Mouse (Mus musculus): ENCODE measurements around the gene Bms1. TPM values are rescaled to one million over a fixed set of nuclear protein-coding genes. Genes with fewer than 3 reads are reported as not detected.
A peak's percentile ranks its signal among the peaks of the same experiment; 100 is the strongest.

Bms1 gene
- polyA plus RNA-seq (2011; ENCODE audit: insufficient read depth, insufficient read length, low replicate concordance, missing spikeins): 26.5 and 29.3 TPM in 2 replicates

DNA sequence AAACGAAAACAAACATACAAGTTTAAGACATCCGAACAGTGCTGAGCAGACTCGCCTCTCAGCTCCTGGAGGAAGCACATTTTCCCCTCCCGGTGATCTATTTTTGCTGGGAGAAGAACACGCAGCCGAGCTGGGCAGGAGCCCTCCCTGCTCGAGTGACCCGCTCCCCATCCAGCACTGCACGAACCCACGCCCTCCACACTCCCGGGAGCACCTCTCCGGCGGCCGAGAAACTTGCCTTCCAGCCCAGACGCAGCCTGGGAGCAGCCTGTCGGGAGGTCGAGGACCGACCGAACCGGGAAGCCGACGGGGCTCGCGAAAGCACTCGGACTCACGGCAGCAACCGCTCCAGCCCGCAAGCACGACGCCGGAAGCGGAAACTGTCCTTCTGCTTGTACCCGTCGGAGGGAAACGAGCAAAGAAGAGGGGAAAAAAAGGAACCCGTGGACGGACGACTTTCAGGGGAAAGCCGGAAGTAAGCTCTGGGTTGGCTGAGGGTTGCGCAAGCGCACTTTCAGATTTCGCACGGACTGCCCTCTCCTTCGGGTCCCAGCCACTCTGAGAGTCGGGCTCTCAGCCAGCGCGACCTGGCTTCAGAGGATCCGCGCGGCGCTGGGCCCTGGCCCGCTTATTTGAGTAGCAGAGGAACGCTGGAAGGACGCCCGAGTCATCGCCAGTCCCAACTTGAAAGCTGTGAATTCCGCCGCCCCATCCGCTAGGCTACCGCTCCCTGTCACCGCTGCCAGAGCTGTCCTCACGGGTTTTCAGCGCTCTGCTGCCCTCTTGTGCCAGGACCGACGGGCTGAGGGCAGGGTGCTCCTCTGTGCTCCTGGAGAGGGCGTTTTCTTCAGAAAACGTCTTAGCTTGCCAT is at the start of gene Bms1:
Gene Bms1 (minus strand): TSS at position 425 of the 871 bp plus-strand sequence.
- peak; percentile 77 for TF ChIP-seq POLR2A (IDR thresholded peaks at IDR 0.05; ENCODE audit: borderline replicate concordance, control insufficient read depth, low read depth, low read length)
- TF ChIP-seq CTCF (IDR thresholded peaks at IDR 0.05; ENCODE audit: control insufficient read depth, insufficient read depth, low read length): peak; percentile 93
- Histone ChIP-seq H3K27ac (ENCODE audit: control insufficient read depth, insufficient read depth, low read depth, low read length, poor library complexity) (peak within 1 kb of the TSS; percentile 89), H3K4me3 (replicated peaks; ENCODE audit: control insufficient read depth, low read depth, low read length) (peak within 1 kb of the TSS; percentile 94), H3K4me1 (ENCODE audit: control insufficient read depth, insufficient read depth, low read length) (no peaks in the 10 kb centered on the region; the same call in 1 of the 2 replicates)
- under 1% methylated on average over 67 of the region's 67 CpGs for WGBS

GRCm38 (mm10) chr6:118462069-118462705 is 42.9 kb upstream of the Bms1 start:
- no peak for TF ChIP-seq POLR2A (IDR thresholded peaks at IDR 0.05; ENCODE audit: borderline replicate concordance, control insufficient read depth, low read depth, low read length)
- TF ChIP-seq CTCF (IDR thresholded peaks at IDR 0.05; ENCODE audit: control insufficient read depth, insufficient read depth, low read length): no peak
- Histone ChIP-seq H3K27ac (ENCODE audit: control insufficient read depth, insufficient read depth, low read depth, low read length, poor library complexity) (no peak overlapping the region), H3K4me3 (replicated peaks; ENCODE audit: control insufficient read depth, low read depth, low read length) (no peak overlapping the region), H3K4me1 (ENCODE audit: control insufficient read depth, insufficient read depth, low read length) (no peaks in the 10 kb centered on the region)
- 74% methylated on average over 15 of the region's 15 CpGs for WGBS

GRCm38 (mm10) chr6:118457726-118458125 is 38.5 kb upstream of the Bms1 start:
- TF ChIP-seq POLR2A (IDR thresholded peaks at IDR 0.05; ENCODE audit: borderline replicate concordance, control insufficient read depth, low read depth, low read length): no peak
- no peak for TF ChIP-seq CTCF (IDR thresholded peaks at IDR 0.05; ENCODE audit: control insufficient read depth, insufficient read depth, low read length)
- WGBS: 78% methylated on average over 1 of the region's 1 CpGs
- Histone ChIP-seq H3K4me1 (ENCODE audit: control insufficient read depth, insufficient read depth, low read length) (no peaks in the 10 kb centered on the region), H3K4me3 (replicated peaks; ENCODE audit: control insufficient read depth, low read depth, low read length) (no peak overlapping the region), H3K27ac (ENCODE audit: control insufficient read depth, insufficient read depth, low read depth, low read length, poor library complexity) (no peak overlapping the region)

GRCm38 (mm10) chr6:118455042-118455631 is 35.9 kb upstream of the Bms1 start, which contains the start of gene Zfp248:
Zfp248 (minus strand) TSS chr6:118455528.
- Histone ChIP-seq H3K4me1 (ENCODE audit: control insufficient read depth, insufficient read depth, low read length) (no peaks in the 10 kb centered on the region), H3K4me3 (replicated peaks; ENCODE audit: control insufficient read depth, low read depth, low read length) (peak within 1 kb of the TSS; percentile 84), H3K27ac (ENCODE audit: control insufficient read depth, insufficient read depth, low read depth, low read length, poor library complexity) (no peak within 1 kb of the TSS)
- TF ChIP-seq CTCF (IDR thresholded peaks at IDR 0.05; ENCODE audit: control insufficient read depth, insufficient read depth, low read length) (0 out of 2 replicates have a peak, but pooled peaks have one; percentile 2), POLR2A (IDR thresholded peaks at IDR 0.05; ENCODE audit: borderline replicate concordance, control insufficient read depth, low read depth, low read length) (no peak)
- under 1% methylated on average over 43 of the region's 43 CpGs for WGBS

- 50% methylated on average over 8 of the region's 8 CpGs for WGBS
- Histone ChIP-seq H3K4me3 (replicated peaks; ENCODE audit: control insufficient read depth, low read depth, low read length) (no peak overlapping the region), H3K4me1 (ENCODE audit: control insufficient read depth, insufficient read depth, low read length) (no peaks in the 10 kb centered on the region), H3K27ac (ENCODE audit: control insufficient read depth, insufficient read depth, low read depth, low read length, poor library complexity) (no peak overlapping the region)
- TF ChIP-seq POLR2A (IDR thresholded peaks at IDR 0.05; ENCODE audit: borderline replicate concordance, control insufficient read depth, low read depth, low read length): no peak
- no peak for TF ChIP-seq CTCF (IDR thresholded peaks at IDR 0.05; ENCODE audit: control insufficient read depth, insufficient read depth, low read length)
These were observed 35.2 kb upstream of the Bms1 start for GRCm38 (mm10) chr6:118454452-118454851.

DNA sequence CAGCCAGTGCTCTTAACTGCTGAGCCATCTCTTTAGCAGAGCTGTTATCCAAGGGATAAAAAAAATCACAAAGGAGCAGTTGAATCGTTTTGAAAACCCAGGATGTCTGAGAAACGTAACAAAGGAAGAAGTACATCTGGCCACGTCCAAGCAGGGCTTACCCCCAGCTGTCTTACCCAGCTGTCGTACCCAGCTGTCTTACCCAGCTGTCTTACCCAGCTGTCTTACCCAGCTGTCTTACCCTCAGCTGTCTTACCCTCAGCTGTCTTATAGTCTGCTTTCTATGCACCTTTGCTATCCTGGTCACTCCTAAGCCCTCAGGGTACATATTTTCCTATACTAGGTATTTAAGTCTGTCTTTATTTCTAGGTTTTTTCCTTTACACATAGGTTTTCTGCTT is 12.2 kb upstream of the Bms1 start:
- Histone ChIP-seq H3K4me3 (replicated peaks; ENCODE audit: control insufficient read depth, low read depth, low read length) (no peak overlapping the region), H3K27ac (ENCODE audit: control insufficient read depth, insufficient read depth, low read depth, low read length, poor library complexity) (no peak overlapping the region), H3K4me1 (ENCODE audit: control insufficient read depth, insufficient read depth, low read length) (no peaks in the 10 kb centered on the region)
- WGBS: 74% methylated on average over 4 of the region's 4 CpGs
- TF ChIP-seq POLR2A (IDR thresholded peaks at IDR 0.05; ENCODE audit: borderline replicate concordance, control insufficient read depth, low read depth, low read length) (no peak), CTCF (IDR thresholded peaks at IDR 0.05; ENCODE audit: control insufficient read depth, insufficient read depth, low read length) (no peak)

GRCm38 (mm10) chr6:118426666-118427065 is 7.4 kb upstream of the Bms1 start:
- Histone ChIP-seq H3K4me3 (replicated peaks; ENCODE audit: control insufficient read depth, low read depth, low read length) (no peak overlapping the region), H3K27ac (ENCODE audit: control insufficient read depth, insufficient read depth, low read depth, low read length, poor library complexity) (no peak overlapping the region), H3K4me1 (ENCODE audit: control insufficient read depth, insufficient read depth, low read length) (no peaks in the 10 kb centered on the region)
- TF ChIP-seq POLR2A (IDR thresholded peaks at IDR 0.05; ENCODE audit: borderline replicate concordance, control insufficient read depth, low read depth, low read length): no peak
- TF ChIP-seq CTCF (IDR thresholded peaks at IDR 0.05; ENCODE audit: control insufficient read depth, insufficient read depth, low read length): no peak
- 61% methylated on average over 1 of the region's 1 CpGs for WGBS

GRCm38 (mm10) chr6:118410428-118410827 is 8.8 kb downstream of the Bms1 start:
- 85% methylated on average over 1 of the region's 1 CpGs for WGBS
- H3K4me3 ChIP-seq (replicated peaks; ENCODE audit: control insufficient read depth, low read depth, low read length): no peak overlapping the region
- TF ChIP-seq POLR2A (IDR thresholded peaks at IDR 0.05; ENCODE audit: borderline replicate concordance, control insufficient read depth, low read depth, low read length) (no peak), CTCF (IDR thresholded peaks at IDR 0.05; ENCODE audit: control insufficient read depth, insufficient read depth, low read length) (no peak)
- H3K4me1 ChIP-seq (ENCODE audit: control insufficient read depth, insufficient read depth, low read length): no peaks in the 10 kb centered on the region; the same call in 1 of the 2 replicates
- H3K27ac ChIP-seq (ENCODE audit: control insufficient read depth, insufficient read depth, low read depth, low read length, poor library complexity): no peak overlapping the region
